In the genomic region with DNA sequence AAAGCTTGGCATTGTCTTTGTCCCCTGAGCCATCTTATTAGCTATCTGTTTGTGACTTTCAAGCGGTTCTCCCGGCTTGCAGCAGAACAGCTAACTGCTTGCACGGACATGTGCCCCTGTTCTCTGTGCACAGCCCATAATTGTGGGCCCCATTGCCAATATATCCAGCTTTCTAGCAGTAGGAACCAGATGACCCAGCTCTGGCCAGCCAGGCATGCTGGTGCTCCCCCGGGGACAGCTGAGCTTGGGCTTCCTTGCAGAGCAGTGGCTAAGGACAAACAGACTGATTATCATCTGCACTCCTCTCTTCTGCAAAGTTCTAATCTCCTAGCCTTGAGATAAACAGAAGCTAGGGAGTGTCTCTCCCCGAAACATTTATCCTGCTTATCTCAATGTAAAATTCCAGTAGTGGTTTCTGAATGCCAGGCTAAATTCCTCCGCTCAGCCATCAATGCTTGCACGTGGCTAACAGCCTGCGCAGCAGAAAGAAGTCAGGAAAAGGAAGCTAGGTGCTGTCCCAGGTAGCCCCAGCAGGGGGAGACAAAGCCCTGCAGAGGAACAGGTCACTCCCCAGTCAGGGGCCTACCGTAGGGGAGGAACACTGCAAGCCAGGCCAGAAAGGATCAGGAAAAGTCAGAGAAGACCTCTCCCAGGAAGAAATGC, we compare ENCODE assay signal across 7 mouse cellular contexts. TPM values are rescaled to one million over a fixed set of nuclear protein-coding genes. Genes with fewer than 3 reads are reported as not detected.
DNase-seq lines count a peak whose midpoint lies in the region; ATAC-seq lines count a peak whose summit lies in the region.

No protein-coding gene starts in this region.

- H3K27me3 ChIP-seq in intestine, embryonic 16.5 days (replicated peaks; ENCODE audit: control insufficient read depth, insufficient read depth, low read length): no peaks in the 10 kb centered on the region
- peaks cover 5% of the 10 kb centered on the region; the same call in 1 of the 2 replicates for H3K27me3 ChIP-seq in midbrain, embryonic 14.5 days (ENCODE audit: control insufficient read depth, insufficient read depth, low read length)

- H3K36me3 ChIP-seq in intestine, embryonic 16.5 days (ENCODE audit: control insufficient read depth, insufficient read depth, low read length): no peaks in the 10 kb centered on the region
- H3K36me3 ChIP-seq in midbrain, embryonic 14.5 days (ENCODE audit: control insufficient read depth, insufficient read depth, low read length): no peaks in the 10 kb centered on the region

- peak; percentile 97 for DNase-seq in adrenal gland, adult 18-20 months (ENCODE audit: low spot score in 2 of 2)
- peak; percentile 91 for DNase-seq in embryo, embryonic 11 days
- peak; percentile 92 to 95 for DNase-seq in gastrocnemius, postnatal 4 days (ENCODE audit: low spot score in 2 of 2)
- DNase-seq in left cerebral cortex, postnatal 36 days (ENCODE audit: low spot score in 2 of 2): peak; percentile 90 to 94
- peak; percentile 94 for DNase-seq in midbrain, embryonic 14.5 days
- DNase-seq in spleen, adult 12 weeks (ENCODE audit: low spot score): peak; percentile 56

- H3K9me3 ChIP-seq in intestine, embryonic 16.5 days (ENCODE audit: control insufficient read depth, low read length): no peaks in the 10 kb centered on the region
- H3K9me3 ChIP-seq in midbrain, embryonic 14.5 days (ENCODE audit: control insufficient read depth, low read length): no peaks in the 10 kb centered on the region

- H3K4me3 ChIP-seq in intestine, embryonic 16.5 days (ENCODE audit: low read length): no peak overlapping the region
- no peak overlapping the region for H3K4me3 ChIP-seq in midbrain, embryonic 14.5 days (replicated peaks; ENCODE audit: low read depth, low read length)

- H3K4me1 ChIP-seq in intestine, embryonic 16.5 days (ENCODE audit: control insufficient read depth, insufficient read depth, low read length): peaks cover 29% of the 10 kb centered on the region
- H3K4me1 ChIP-seq in midbrain, embryonic 14.5 days (ENCODE audit: control insufficient read depth, insufficient read depth, low read length): peaks cover 19% of the 10 kb centered on the region

- 20% methylated on average over 9 of the region's 9 CpGs for WGBS in intestine, embryonic 16.5 days
- 15% methylated on average over 9 of the region's 9 CpGs for WGBS in midbrain, embryonic 14.5 days

- no peak overlapping the region for H3K4me2 ChIP-seq in intestine, embryonic 16.5 days (ENCODE audit: low read depth, low read length)
- peak overlapping the region; percentile 2; the same call in 1 of the 2 replicates for H3K4me2 ChIP-seq in midbrain, embryonic 14.5 days (ENCODE audit: low read length)

- intact Hi-C loops in left cerebral cortex, postnatal 36 days (cut with DNase I): loop anchor here (1.0 to 10.0 kb wide), 3 partner anchors 126 to 242 kb away; partner anchors contain the start of gene Ramp1

- H3K9ac ChIP-seq in intestine, embryonic 16.5 days (ENCODE audit: low read depth, low read length): peak overlapping the region; percentile 42; the same call in 1 of the 2 replicates
- no peak overlapping the region for H3K9ac ChIP-seq in midbrain, embryonic 14.5 days (replicated peaks; ENCODE audit: low read length)

- no peak overlapping the region for H3K27ac ChIP-seq in intestine, embryonic 16.5 days (ENCODE audit: low read length)
- H3K27ac ChIP-seq in midbrain, embryonic 14.5 days (replicated peaks; ENCODE audit: low read depth, low read length): no peak overlapping the region

- peak; percentile 45 for ATAC-seq in intestine, embryonic 16.5 days
- ATAC-seq in midbrain, embryonic 14.5 days (ENCODE audit: low FRiP score, low TSS enrichment): peak; percentile 69; the same call in 1 of the 2 replicates

RNA-seq across cellular contexts. Expression of gene Rab17, which starts 3.6 kb away (rescaled TPM):
- total RNA-seq in adrenal gland, adult 18-20 months (2021): not detected
- under 1 TPM; 0.26 to 0.29 TPM for total RNA-seq in gastrocnemius, postnatal 4 days (2021)
- polyA plus RNA-seq in intestine, embryonic 16.5 days (2015; fragmentation: Nextera tagmentation; extraction: Ambion mirVana): 62.2 and 69.3 TPM in 2 replicates
- total RNA-seq in left cerebral cortex, postnatal 36 days (2021): not detected
- 0.30 TPM in 1 of 2 replicates, not detected in the other for polyA plus RNA-seq in midbrain, embryonic 14.5 days (2014; fragmentation: Nextera tagmentation; extraction: Ambion mirVana)

RNA-seq across cellular contexts. Expression of gene Prlh, which starts 20.1 kb away (rescaled TPM):
- total RNA-seq in adrenal gland, adult 18-20 months (2021): not detected
- total RNA-seq in gastrocnemius, postnatal 4 days (2021): not detected
- polyA plus RNA-seq in intestine, embryonic 16.5 days (2015; fragmentation: Nextera tagmentation; extraction: Ambion mirVana): not detected in 2 replicates
- total RNA-seq in left cerebral cortex, postnatal 36 days (2021): not detected
- polyA plus RNA-seq in midbrain, embryonic 14.5 days (2014; fragmentation: Nextera tagmentation; extraction: Ambion mirVana): not detected in 2 replicates

RNA-seq across cellular contexts. Expression of gene Lrrfip1, which starts 25.5 kb away (rescaled TPM):
- 10 to 100 TPM; 48.2 to 53.4 TPM for total RNA-seq in adrenal gland, adult 18-20 months (2021)
- 100 to 1,000 TPM; 206 to 229 TPM for total RNA-seq in gastrocnemius, postnatal 4 days (2021)
- polyA plus RNA-seq in intestine, embryonic 16.5 days (2015; fragmentation: Nextera tagmentation; extraction: Ambion mirVana): 69.2 and 73.7 TPM in 2 replicates
- 10 to 100 TPM; 56.6 to 78.7 TPM for total RNA-seq in left cerebral cortex, postnatal 36 days (2021)
- polyA plus RNA-seq in midbrain, embryonic 14.5 days (2014; fragmentation: Nextera tagmentation; extraction: Ambion mirVana): 30.1 and 32.1 TPM in 2 replicates

RNA-seq across cellular contexts. Expression of gene Mlph, which starts 58.2 kb away (rescaled TPM):
- 1 to 10 TPM; 3.9 to 4.9 TPM for total RNA-seq in adrenal gland, adult 18-20 months (2021)
- total RNA-seq in gastrocnemius, postnatal 4 days (2021): under 1 TPM; 0.59 to 0.75 TPM
- polyA plus RNA-seq in intestine, embryonic 16.5 days (2015; fragmentation: Nextera tagmentation; extraction: Ambion mirVana): 3.2 and 3.3 TPM in 2 replicates
- total RNA-seq in left cerebral cortex, postnatal 36 days (2021): 1 to 10 TPM in 1 of 2 experiments, under 1 TPM in 1; 0.69 to 1.1 TPM
- 0.12 and 0.42 TPM in 2 replicates for polyA plus RNA-seq in midbrain, embryonic 14.5 days (2014; fragmentation: Nextera tagmentation; extraction: Ambion mirVana)
